Mouse (Mus musculus) myocyte (in vitro differentiated cells): ENCODE data around the gene Grik4.

ENCODE experiments used
- CEBPB ChIP-seq: IDR thresholded peaks from 2 replicates; pipeline ENCODE4 v1.6.1; 2011; ENCODE audit warnings: mild to moderate bottlenecking, moderate library complexity; ENCODE audit not compliant: poor library complexity, insufficient read depth, severe bottlenecking
- E2F4 ChIP-seq: IDR thresholded peaks from one replicate; pipeline ENCODE4 v1.6.1; 2011; ENCODE audit warnings: mild to moderate bottlenecking, control low read depth, moderate library complexity; ENCODE audit not compliant: insufficient read depth
- MAX ChIP-seq: IDR thresholded peaks from one replicate; pipeline ENCODE4 v1.6.1; 2011; ENCODE audit warnings: low read depth, mild to moderate bottlenecking, control low read depth
- MYOD1 ChIP-seq, 3 experiments: IDR thresholded peaks; one replicate each; pipeline ENCODE4 v1.6.1; 2011; ENCODE audit warnings: control low read depth in 2 of 3, low read depth in 2 of 3, mild to moderate bottlenecking in 2 of 3, moderate library complexity in 1 of 3; ENCODE audit not compliant: insufficient read length in 2 of 3, control insufficient read depth in 1 of 3
- MYOG ChIP-seq, 3 experiments: IDR thresholded peaks; one replicate each; pipeline ENCODE4 v1.6.1; 2011; ENCODE audit warnings: control low read depth in 2 of 3, low read depth in 2 of 3, mild to moderate bottlenecking in 2 of 3; ENCODE audit not compliant: insufficient read length in 2 of 3, control insufficient read depth in 1 of 3, insufficient read depth in 1 of 3
- POLR2A ChIP-seq: IDR thresholded peaks from one replicate; pipeline ENCODE4 v1.6.1; 2011; ENCODE audit warnings: low read depth, mild to moderate bottlenecking, control low read depth, moderate library complexity; ENCODE audit not compliant: insufficient read length
- POLR2AphosphoS2 ChIP-seq: IDR thresholded peaks from one replicate; pipeline ENCODE4 v1.6.1; 2011; ENCODE audit warnings: low read depth, control low read depth; ENCODE audit not compliant: insufficient read length
- REST ChIP-seq: IDR thresholded peaks from one replicate; pipeline ENCODE4 v1.6.1; 2011; ENCODE audit warnings: mild to moderate bottlenecking, control low read depth, moderate library complexity; ENCODE audit not compliant: insufficient read depth, insufficient read length
- SRF ChIP-seq: IDR thresholded peaks from one replicate; pipeline ENCODE4 v1.6.1; 2011; ENCODE audit warnings: low read depth; ENCODE audit not compliant: control insufficient read depth, insufficient read length
- TCF12 ChIP-seq: IDR thresholded peaks from one replicate; pipeline ENCODE4 v1.6.1; 2011; ENCODE audit warnings: mild to moderate bottlenecking, control low read depth; ENCODE audit not compliant: poor library complexity, insufficient read depth, severe bottlenecking
- TCF3 ChIP-seq: IDR thresholded peaks from one replicate; pipeline ENCODE4 v1.6.1; 2011; ENCODE audit warnings: low read depth, control low read depth; ENCODE audit not compliant: insufficient read length
- USF1 ChIP-seq: IDR thresholded peaks from one replicate; pipeline ENCODE4 v1.6.1; 2011; ENCODE audit warnings: low read depth, mild to moderate bottlenecking, control low read depth, moderate library complexity

GRCm38 (mm10) chr9:42754699-42755098, 189.6 kb downstream of the Grik4 start:
- TF ChIP-seq CEBPB: no peak
- no peak for TF ChIP-seq POLR2AphosphoS2
- no peak for TF ChIP-seq POLR2A
- TF ChIP-seq TCF12: no peak
- TF ChIP-seq USF1: no peak
- TF ChIP-seq MYOD1 (IDR thresholded peaks at IDR 0.05; ENCODE audit: control insufficient read depth in 1 of 3, insufficient read length in 2 of 3, low read depth in 2 of 3): no peak
- no peak for TF ChIP-seq REST
- no peak for TF ChIP-seq MAX
- no peak for TF ChIP-seq MYOG (IDR thresholded peaks at IDR 0.05; ENCODE audit: control insufficient read depth in 1 of 3, insufficient read depth in 1 of 3, insufficient read length in 2 of 3, low read depth in 2 of 3)
- no peak for TF ChIP-seq TCF3
- no peak for TF ChIP-seq E2F4
- TF ChIP-seq SRF: no peak
